Mouse (Mus musculus): ENCODE data around the gene Prkcb. TPM values are rescaled to one million over a fixed set of nuclear protein-coding genes. Genes with fewer than 3 reads are reported as not detected.

Prkcb gene
- total RNA-seq, 2 experiments from 2014 or later, result 2.9 to 4.2 TPM

DNA sequence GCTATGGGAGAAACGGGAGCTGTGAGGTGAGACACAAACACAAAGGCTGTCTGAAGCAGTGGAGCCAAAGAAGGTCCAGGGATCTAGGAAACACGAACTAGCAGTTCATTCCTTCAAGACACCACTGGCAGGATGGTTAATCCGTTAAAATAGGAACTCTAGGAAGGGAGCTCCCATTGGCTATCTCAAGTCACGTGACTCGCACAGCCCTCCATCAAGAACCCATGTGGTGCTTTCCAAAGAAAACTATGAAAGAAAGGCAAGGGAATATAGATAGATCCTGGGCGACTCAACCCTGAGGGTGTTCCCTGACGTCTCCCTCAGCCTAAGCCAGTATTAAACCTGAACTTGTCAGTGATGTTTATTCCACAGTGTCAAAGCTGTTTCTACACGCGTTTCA, 31.0 kb downstream of the Prkcb start:
- no peak for DNase-seq

DNA sequence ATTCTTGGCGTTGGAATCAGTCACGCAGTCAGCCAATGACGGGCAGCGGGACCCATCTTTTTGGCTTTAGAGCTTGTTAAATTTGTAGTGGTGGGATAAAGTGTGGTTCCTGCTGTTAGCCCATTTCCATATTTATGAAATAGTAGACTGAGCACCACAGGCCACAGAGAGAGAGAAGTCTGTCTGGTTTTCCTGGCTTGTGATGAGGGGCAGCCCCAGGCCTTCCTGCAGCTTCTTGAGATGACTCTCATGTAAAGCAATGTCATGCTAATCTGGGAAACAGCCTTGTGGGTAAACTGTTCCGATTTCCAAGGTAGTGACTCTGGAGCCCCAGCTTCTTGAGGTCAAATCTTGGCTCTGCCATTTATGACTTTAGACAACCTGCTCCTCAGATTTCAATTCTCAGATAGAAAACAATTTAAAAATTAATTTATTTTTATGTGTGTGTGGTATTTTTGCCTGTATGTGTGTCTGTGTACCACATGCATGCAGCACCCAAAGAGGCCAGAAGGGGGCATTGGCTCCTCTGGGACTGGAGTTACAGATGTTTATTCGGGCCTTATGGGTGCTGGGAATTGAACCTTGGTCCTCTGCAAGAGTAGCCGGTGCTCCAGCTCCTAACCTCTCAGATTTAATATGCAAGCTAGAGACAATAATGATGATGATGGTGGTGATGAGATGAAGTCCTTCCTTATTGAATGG, 32.4 kb downstream of the Prkcb start:
- DNase-seq, result no peak

DNA sequence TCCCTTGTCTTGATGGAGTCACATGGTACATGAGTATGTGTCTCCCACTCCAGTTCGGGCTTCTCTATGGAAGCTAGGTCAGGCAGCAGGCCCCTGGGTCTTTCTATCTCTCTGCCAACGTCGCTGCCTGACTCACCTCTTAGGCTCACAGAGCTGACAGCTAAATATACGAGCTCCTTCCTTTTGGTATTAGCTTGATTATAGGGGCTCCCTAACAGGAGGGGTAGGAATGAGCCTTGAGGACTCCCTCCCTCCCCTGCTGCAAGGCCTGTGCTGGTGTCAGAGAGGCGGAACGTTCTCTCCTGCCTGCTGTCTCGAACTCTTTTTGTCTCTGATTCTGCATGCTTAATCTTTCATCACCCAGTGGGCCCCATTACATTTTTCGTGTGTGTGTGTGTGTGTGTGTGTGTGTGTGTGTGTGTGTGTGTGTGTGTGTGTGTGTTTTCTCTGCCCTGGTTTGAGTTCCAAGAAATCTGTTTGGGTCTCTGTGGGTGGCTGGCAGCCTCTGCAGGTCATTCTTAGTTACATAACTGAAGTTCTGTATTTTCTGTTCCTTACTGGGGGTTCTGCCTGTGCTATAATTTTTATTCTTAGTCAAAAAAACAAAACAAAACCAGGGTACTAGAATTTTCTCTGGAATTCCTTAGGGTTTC, 33.6 kb downstream of the Prkcb start:
- no peak for DNase-seq

DNA sequence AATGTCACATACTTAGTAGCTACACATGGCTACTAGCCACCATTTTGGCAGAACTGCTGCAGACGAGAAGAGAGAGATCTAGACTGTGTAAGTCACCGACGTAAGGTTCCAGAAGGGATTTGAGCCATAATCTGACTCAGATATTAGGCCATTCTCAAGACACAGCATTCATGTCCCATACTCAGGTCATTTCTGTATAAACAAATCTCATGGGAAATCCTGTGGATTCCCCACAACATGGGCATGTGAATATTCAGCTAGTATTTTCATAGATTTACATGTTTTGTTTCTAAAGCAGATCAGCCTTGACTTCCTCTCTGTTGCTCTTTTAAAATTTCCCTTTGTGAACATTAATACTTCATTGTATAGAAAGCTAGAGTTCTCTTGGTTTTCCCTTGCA, 39.4 kb downstream of the Prkcb start:
- no peak for DNase-seq

DNA sequence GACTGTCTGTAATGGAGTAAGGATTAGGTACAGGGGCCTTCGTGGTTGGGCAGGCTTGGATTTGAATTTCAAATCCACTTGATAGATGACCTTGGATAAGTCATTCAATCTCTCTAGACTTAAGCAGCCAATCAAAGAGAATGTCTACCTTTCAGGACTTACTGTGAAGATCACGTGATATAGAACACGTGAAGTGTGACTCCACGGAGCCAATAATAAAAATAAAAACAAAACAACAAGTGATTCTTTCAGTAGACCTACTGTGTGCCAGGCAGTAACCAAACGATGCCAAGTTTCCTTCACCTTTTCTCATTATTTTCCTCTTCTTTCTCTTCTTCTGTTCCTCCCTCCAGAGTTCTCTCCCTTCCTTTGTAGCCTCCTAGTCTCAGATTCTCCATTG, 39.9 kb downstream of the Prkcb start:
- no peak for DNase-seq

DNA sequence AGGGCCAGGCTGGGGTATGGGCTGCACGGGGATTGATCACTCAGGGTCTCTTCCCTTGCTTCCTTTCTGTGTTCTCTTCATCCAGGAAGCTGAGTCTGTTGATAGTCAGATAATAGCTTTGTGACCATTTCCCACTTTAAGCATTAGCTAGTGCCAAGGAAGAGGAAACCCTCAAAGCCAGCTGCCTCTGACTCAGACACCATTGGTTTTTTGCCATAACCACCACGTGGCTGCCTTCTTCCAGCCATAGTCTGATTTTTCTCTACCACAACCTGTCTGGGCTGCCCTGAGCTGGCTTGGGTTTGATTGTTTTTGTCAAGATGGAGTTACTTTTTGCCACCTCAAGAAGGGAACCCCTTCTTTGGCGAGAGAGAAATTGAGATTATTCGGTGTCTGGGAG, 41.0 kb downstream of the Prkcb start:
- no peak for DNase-seq

DNA sequence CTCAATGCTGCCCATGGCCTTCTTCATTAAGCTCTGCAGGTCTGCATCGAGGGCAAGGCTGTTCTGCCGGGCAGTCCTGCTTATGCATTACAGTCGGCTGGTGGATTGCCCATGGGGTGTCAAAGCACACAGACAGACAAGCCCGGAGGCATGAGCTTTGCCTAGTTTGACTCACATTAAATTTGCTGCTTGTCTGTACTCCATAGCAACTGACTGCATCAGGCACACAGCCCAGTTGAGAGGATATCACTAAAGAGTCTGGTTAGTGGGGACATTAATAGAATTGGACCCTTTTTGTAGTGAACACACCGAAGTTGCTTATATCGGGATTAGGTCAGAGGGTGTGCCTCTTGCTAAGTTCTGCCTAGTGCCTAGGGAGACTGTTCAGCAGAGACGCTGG, 45.1 kb downstream of the Prkcb start:
- no peak for DNase-seq

DNA sequence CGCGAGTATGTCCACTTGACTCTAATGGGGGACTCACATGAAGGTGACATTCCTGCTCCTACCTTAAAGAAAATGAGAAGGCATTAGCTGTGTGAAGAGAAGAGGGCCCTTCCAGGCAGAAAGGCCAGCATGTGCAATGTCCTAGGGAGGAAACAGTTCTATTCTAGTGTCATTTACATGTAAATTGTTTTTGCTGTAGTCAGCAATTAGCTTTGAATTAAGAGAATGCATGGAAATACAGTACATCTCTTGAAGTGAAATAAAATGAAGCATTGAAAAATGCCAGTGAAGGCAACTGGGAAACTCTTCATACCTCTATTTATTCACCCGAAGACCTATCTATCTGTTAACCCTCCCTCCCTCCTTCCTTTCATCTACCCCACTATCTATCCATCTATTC, 48.8 kb downstream of the Prkcb start:
- no peak for DNase-seq

DNA sequence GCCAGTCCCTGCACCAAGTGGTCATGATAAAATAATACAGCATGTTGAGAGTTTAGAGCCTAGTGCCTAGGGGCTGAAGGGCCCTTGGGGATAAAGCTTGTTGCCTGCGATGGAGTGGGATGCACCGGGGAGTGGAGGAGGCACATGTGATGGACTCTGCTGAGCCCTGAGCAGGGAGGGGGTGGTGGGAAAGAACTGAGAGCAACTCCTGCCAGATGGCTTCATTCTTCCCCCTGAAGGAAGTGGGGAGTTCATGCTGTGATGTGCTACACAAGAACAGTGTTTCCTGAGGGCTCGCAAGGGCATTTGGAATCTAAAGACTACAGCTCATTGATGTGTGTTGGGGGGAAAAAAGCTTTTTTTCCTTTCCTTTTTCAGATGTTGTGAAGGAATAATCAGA, 49.5 kb downstream of the Prkcb start:
- no peak for DNase-seq

DNA sequence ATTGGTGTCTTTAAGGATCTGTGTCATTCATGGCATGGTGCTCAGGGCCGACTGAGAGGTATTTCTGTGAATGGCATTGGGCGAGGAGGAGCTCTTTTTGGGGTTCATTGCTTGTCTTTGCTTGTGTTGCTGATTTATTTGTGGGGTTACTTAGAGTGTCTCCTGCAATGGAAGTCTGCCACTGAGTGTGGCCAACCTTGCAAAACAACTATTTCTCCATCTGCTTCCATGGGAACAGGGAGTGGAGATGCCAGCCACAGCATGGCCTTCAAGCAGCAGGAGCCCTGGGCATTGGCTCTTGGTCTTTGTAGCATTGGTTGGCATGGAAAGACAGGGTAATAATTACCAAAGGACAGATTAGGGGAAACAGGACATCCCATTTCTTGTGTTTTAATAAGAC, 50.9 kb downstream of the Prkcb start:
- no peak for DNase-seq

DNA sequence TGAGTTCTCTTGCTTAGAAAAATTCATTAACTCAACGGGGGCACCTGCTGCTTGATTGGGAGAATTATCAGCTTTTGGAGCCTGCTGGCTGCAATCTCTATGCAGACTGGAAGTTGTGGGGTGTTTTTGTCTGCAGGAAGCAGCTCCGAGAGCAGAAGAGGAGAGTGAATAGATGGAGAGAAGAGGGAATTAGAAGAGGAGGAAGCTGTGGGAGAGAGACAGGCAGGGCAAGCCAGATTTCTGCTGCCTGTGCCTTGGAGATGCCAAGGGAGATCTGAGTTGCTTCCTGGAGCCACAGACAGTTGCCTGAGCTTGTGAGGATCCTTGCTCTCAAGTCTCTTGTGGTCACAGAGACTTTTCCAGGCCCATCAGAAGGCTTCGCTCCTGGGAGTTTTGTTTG, 53.3 kb downstream of the Prkcb start:
- no peak for DNase-seq

DNA sequence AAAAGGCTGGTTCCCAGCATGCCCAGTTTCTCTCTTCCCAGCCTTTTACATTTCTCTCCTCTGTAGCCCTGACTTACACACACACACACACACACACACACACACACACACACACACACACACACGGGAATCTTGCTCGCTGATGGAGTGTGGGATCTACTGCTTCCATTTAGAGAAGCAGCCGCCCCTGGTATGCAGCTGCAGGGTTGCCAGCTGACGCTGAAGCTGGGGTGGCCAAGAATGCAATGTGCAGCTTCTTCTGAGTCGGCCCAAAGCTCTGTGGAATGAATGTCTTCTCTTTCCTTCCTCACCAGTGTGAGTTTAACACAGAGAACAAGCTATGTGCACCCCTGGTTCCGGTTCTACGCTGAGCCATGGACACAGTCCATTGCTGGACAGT, 56.1 kb downstream of the Prkcb start:
- peak; percentile 12 for DNase-seq

DNA sequence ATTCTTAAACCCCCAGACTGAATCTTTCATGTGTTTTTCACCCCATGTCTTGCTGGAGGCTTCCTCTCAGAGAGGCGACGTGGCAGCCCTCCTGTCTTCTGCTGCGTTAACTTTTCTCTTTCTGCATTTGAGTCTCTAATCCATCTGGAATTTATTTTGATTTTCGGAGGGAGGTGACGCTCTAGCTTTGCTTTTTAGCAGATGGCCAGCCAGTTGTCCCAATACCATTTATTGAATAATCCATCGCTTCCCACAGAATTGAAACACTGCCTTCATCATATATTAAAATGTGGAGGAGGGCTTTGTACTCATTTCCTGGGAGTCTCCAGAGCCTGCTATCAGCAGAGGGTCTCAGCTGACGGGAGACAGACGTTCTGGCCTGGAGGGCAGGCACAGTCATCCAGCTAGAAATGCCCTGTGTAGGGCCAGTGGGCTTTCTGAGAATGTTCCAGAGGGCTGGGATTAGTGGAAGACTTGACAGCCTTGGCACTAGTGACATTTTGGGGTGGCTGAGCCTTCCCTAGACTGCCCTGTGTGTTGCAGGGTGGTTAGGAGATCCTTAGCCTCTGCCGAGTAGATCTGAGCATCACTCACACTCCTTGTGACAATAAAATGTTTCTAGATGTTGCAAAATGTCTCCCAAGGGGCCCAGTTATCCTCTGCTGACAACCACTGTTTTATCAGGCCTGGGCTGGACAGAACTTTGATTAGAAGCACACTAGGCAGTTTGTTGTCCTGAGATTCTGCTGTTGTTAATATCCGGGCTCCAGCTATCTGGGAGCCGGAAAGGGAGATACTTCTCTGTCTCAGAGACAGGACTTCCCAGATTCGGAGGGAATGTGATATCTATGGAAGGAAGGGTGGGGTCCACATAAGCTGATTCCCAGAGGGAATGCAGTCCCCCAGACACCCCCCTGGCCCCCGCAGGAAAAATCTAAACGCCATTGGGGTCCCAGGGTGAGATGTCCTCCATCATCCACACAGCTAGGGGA, 58.0 kb downstream of the Prkcb start:
- no peak for DNase-seq

DNA sequence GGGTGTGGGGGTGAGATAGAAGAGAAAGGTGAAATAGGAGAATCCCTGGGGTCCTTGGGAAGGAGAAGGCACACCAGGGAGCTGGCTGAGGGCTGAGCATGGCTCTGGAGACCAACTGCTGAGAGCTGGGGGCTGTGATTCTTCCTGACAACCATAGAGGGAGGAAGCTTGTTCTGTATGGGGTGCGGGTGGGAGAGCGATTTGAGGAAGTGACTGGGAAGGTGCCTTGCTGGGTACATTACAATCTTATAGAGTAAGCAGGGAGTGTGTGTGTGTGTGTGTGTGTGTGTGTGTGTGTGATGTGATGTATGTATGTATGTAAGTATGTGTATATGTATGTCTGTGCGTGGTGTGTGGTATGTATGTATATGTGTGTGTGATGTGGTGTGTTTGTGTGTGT, 58.9 kb downstream of the Prkcb start:
- no peak for DNase-seq

DNA sequence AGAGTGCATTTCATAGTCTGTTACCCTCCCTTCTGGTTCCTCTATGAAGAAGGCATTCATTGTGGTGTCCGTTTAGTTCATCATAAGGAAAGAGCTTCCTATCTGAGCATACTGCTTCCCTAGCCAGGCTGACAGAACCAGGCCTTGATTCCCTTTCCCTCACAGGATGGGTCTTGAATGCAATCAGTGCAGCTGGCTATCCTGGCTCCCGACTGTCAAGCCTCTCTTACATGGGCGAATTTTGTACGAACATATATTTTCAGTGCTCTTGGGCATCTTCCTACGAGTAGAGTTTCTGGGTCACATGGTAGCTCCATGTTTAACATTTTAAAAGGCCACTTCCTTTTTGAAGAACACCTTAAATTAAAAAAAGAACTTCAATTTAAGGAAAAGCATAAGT, 61.4 kb downstream of the Prkcb start:
- DNase-seq, result no peak

DNA sequence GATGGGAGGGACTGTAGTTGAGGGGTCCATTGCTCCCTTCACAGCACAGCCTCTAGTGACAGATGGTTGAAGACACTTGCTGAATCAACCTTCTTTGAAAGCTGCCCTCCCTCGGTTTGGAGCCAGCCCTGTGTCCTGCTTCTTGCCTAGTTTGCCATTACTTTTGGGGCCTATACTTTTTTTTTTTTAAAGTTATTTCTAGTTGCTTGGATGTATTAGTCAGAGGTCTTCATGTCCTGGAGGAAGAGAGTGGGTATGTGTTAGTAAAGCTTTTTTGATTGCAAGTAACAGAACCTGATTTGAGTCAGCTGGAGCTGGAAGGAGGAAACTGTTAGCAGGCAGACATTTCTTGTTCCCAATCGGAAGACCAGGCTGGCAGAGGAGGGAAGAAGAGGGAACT, 62.2 kb downstream of the Prkcb start:
- no peak for DNase-seq

DNA sequence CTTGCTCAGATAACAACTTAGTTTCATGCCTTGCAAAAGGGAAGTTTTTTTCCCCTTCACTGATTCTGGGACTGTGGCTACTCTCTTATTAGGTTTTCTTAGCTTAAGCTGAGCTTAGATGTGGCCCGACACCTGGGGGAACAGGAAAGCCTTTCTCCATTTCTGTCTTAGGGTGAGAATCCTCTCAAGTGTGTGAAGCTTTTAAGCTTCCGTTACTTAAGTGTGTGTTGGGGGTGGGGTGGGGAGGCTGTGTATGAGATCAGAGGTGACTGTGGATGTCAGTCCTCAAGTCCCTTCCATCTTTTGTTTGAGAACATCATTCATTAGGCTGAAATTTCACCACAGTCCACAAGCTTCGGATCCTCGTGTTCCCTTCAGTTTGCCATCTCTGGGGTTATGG, 63.3 kb downstream of the Prkcb start:
- DNase-seq, result no peak

DNA sequence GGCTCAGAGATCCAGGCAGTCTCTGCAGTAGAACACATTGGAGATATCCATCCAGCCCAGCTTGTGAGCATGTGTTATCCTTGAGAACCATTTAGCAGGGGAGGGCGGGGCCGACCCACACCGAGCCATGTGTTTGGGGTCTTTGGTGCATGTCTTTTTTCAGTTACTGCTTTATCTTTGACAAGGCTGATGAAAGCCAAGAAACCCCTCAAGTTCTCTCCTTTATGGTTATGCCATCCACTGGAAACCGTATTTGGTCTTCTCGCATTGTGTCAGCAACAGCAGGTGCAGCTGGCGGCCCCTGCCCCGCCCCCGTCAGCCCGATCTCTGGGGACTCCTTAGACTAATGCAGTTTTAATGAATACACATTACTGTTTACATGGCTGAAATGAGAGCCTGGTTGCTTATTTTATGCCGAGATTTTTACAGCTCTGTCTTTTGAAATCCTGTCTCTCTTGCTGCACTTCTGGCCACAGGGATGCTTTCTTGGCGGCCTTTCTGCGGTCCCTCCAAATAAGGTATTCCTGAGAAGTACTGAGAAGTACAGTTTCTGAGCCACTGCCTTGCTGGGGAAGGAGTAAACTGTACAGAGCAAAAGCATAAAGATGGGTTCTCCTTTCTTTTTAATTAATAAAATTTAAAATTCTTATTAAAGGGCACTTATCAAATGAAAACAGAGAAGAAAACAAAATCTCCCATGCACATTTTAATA, 64.2 kb downstream of the Prkcb start:
- DNase-seq, result no peak

DNA sequence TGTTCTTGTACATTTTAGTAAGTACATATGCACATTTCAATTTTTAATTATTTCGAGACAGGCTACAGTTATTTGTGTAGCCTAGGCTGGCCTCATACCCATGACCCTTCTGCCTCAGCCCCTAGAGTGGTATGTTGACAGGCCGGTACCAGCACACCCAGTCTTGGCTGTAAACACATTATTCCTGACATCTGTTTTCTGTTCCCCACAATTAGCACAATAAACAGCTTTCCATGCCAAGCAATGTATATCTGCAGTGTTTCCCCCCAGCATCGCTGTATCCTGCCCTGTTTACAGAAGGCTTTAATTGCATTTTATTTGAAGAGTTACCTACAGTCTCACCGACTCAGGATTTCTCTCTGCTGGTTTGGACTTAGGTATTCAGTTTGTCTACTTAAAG, 64.8 kb downstream of the Prkcb start:
- DNase-seq, result no peak

DNA sequence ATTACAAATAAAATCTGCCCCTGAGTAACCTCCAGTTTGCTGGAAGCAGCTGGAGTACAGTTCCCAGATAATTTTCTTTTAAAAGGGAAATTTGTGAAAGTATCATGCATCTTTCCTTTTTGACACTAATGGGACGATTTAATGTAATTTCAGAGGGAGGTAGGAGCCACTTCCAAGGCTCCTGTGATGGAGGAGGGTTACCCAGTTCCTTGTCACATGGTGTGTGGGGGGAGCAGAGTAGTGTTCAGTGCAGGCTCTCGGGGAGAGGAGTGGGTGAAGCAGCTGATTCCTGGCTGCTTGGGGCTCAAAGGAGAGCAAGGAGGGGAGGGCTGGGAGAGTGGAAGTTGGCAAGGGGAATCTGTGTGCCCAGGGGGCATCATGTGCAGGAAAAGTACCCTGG, 68.4 kb downstream of the Prkcb start:
- DNase-seq, result no peak

DNA sequence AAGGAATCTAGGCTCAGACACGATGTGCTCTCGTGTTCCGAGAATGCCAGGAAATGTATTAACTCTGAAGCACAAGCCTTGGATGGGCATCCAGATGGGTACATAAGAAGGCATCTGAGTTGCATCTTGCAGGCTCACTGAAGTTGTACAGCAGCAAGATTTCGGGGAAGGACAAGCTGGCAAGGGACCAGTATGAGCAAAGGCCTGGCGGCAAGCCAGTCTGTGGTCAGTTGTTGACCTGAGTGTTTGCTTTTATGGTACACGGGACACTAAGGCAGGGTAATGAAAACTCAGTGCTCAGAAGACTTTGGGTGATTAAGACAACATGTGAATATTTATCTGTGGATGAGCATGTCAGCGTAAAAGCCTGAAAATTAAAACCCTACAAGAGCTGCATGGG, 69.3 kb downstream of the Prkcb start:
- peak; percentile 8 for DNase-seq

DNA sequence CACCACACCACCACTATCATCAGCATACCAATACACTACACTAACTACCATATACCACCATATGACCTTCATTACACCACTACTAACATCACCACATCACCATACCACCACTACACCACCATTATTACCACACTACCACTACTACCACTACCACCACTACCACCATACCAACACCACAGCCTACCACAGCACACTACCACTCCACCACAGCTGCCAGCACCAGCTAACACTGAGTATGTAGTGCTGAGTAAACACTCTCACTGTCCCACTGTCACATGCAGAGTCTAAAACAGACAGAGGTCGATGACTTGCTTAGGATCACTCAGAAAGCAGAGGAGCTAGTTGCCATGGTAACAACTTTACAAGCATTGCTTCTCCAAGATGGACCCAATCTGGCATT, 78.1 kb downstream of the Prkcb start:
- no peak for DNase-seq
